Mouse (Mus musculus) megakaryocyte, embryonic 14.5 days (primary cell): ENCODE measurements at regions not wholly inside any gene's neighbourhood (a gene's known extent, or its start where the extent isn't known, plus 50 kb on each side); places are given as distances from the start of the nearest gene placed in this dataset.

Source experiments
- FLI1 ChIP-seq: IDR thresholded peaks from 2 replicates; pipeline ENCODE4 v1.6.1; 2012; ENCODE audit warnings: low read length, inconsistent platforms, mixed read lengths
- GATA1 ChIP-seq: IDR thresholded peaks from 3 replicates; pipeline ENCODE4 v1.6.1; 2012; ENCODE audit warnings: mixed read lengths, low read length, inconsistent platforms, borderline replicate concordance

GRCm38 (mm10) chr11:117425466-117425865 lies 58.7 kb upstream of the Gm11733 start:
- no peak for TF ChIP-seq FLI1
- no peak for TF ChIP-seq GATA1
